Mouse (Mus musculus) cerebellum, adult 2 months (tissue): ENCODE data around the gene Lrrc61. TPM values are rescaled to one million over a fixed set of nuclear protein-coding genes. Genes with fewer than 3 reads are reported as not detected.
A peak's percentile ranks its signal among the peaks of the same experiment; 100 is the strongest.
"Not testable (repeated sequence)": the region's sequence is repeated elsewhere in the genome, so short reads cannot be mapped to it uniquely, and the experiment has no call there.

ENCODE experiments used
- DNase-seq, 2 experiments: peaks; one replicate each; pipeline ENCODE4 v3.0.0; 2021
- H3K27ac ChIP-seq: fragments of 200-500 bp; 2 replicates; pipeline ENCODE4 v1.5.1; 2012; ENCODE audit warnings: low read length, control low read depth, inconsistent platforms; ENCODE audit not compliant: insufficient read depth
- H3K27me3 ChIP-seq: fragments of 200-500 bp; 2 replicates; pipeline ENCODE4 v1.6.1; 2012; ENCODE audit warnings: inconsistent platforms, mild to moderate bottlenecking, low read length, moderate library complexity; ENCODE audit not compliant: control insufficient read depth, insufficient read depth
- H3K4me1 ChIP-seq: fragments of 200-500 bp; 2 replicates; pipeline ENCODE4 v1.6.1; 2011; ENCODE audit warnings: low read length; ENCODE audit not compliant: control insufficient read depth, insufficient read depth
- H3K4me3 ChIP-seq: fragments of 200-500 bp; replicated peaks from 2 replicates; pipeline ENCODE3; 2011; ENCODE audit warnings: mild to moderate bottlenecking, low read depth, low read length, control low read depth; ENCODE audit not compliant: insufficient read depth
- CTCF ChIP-seq: fragments of 200-500 bp; IDR thresholded peaks from 2 replicates; pipeline ENCODE4 v1.5.1; 2011; ENCODE audit warnings: low read depth, mild to moderate bottlenecking, control low read depth, low read length, moderate library complexity, borderline replicate concordance; ENCODE audit not compliant: insufficient read depth
- POLR2A ChIP-seq: fragments of 200-500 bp; IDR thresholded peaks from 2 replicates; pipeline ENCODE4 v1.6.1; 2011; ENCODE audit warnings: low read length, control low read depth, borderline replicate concordance; ENCODE audit not compliant: insufficient read depth
- WGBS: fragments of 180-500 bp; shearing (Covaris S2); methylation state at CpG from one replicate; pipeline ENCODE4 v1.1.7; 2018; 5-methylcytosine and 5-hydroxymethylcytosine counted together
- polyA plus RNA-seq: library from polyadenylated mRNA; depleted of rRNA; stranded (reverse); fragments of >200 nt; gene quantifications from 2 replicates; pipeline ENCODE4 v1.2.3, GENCODE M21; 2012; rRNA removed

Gene Lrrc61
- 30.0 and 33.1 TPM in 2 replicates for polyA plus RNA-seq

- Histone ChIP-seq H3K27me3 (no peaks in the 10 kb centered on the region), H3K4me1 (peaks cover 8% of the 10 kb centered on the region; the same call in 1 of the 2 replicates), H3K4me3 (peak within 1 kb of the TSS; percentile 87), H3K27ac (peak within 1 kb of the TSS; percentile 99)
- peak; percentile 94; the same call in 1 of the 2 replicates for TF ChIP-seq POLR2A
- TF ChIP-seq CTCF: no peak
- WGBS: under 1% methylated on average over 39 of the region's 39 CpGs
- peak; percentile 97 to 99 for DNase-seq
These were observed at the start of gene Lrrc61 for GRCm38 (mm10) chr6:48554280-48555103. Lrrc61 (plus strand) TSS chr6:48554796.

- DNase-seq: no peak
- Histone ChIP-seq H3K4me1 (peaks cover 4% of the 10 kb centered on the region; the same call in 1 of the 2 replicates), H3K4me3 (no peak overlapping the region), H3K27ac (no peak overlapping the region), H3K27me3 (no peaks in the 10 kb centered on the region)
- WGBS: 82% methylated on average over 4 of the region's 4 CpGs
- TF ChIP-seq CTCF (no peak), POLR2A (no peak)
These were observed 46.5 kb upstream of the Lrrc61 start for GRCm38 (mm10) chr6:48508087-48508486.

- WGBS: 75% methylated on average over 4 of the region's 4 CpGs
- H3K4me3 ChIP-seq: no peak overlapping the region
These were observed 44.2 kb upstream of the Lrrc61 start for GRCm38 (mm10) chr6:48510426-48510825.

GRCm38 (mm10) chr6:48511861-48512260 lies 42.7 kb upstream of the Lrrc61 start:
- no peak overlapping the region for H3K4me3 ChIP-seq
- TF ChIP-seq POLR2A (no peak), CTCF (no peak)
- DNase-seq: no peak
- H3K27me3 ChIP-seq: no peaks in the 10 kb centered on the region
- no peak overlapping the region for H3K27ac ChIP-seq
- WGBS: 80% methylated on average over 7 of the region's 7 CpGs
- H3K4me1 ChIP-seq: no peaks in the 10 kb centered on the region; the same call in 1 of the 2 replicates

More at GRCm38 (mm10) chr6:48510426-48510825, 44.2 kb upstream of the Lrrc61 start:
- no peaks in the 10 kb centered on the region for H3K27me3 ChIP-seq
- no peak for TF ChIP-seq CTCF
- TF ChIP-seq POLR2A: no peak
- H3K27ac ChIP-seq: no peak overlapping the region
- peaks cover 3% of the 10 kb centered on the region for H3K4me1 ChIP-seq
- DNase-seq: no peak

- H3K27me3 ChIP-seq, DNase-seq, H3K4me1 ChIP-seq, H3K4me3 ChIP-seq, H3K27ac ChIP-seq: not testable (repeated sequence)
- WGBS: 98% methylated on average over 12 of the region's 16 CpGs
These were observed 29.7 kb upstream of the Lrrc61 start for GRCm38 (mm10) chr6:48524882-48525281.

- DNase-seq: no peak
- Histone ChIP-seq H3K4me3 (no peak overlapping the region), H3K27ac (no peak overlapping the region), H3K27me3 (no peaks in the 10 kb centered on the region), H3K4me1 (peaks cover 11% of the 10 kb centered on the region)
- TF ChIP-seq POLR2A (no peak), CTCF (no peak)
- WGBS: 87% methylated on average over 9 of the region's 9 CpGs
These were observed 26.7 kb upstream of the Lrrc61 start for GRCm38 (mm10) chr6:48527901-48528300.

GRCm38 (mm10) chr6:48529261-48529660 lies 25.3 kb upstream of the Lrrc61 start:
- 81% methylated on average over 14 of the region's 14 CpGs for WGBS
- Histone ChIP-seq H3K4me3 (no peak overlapping the region), H3K4me1 (peaks cover 11% of the 10 kb centered on the region), H3K27me3 (no peaks in the 10 kb centered on the region), H3K27ac (no peak overlapping the region)
- no peak for DNase-seq
- no peak for TF ChIP-seq CTCF

GRCm38 (mm10) chr6:48529871-48530440 lies 24.6 kb upstream of the Lrrc61 start:
- H3K27ac ChIP-seq: no peak overlapping the region
- no peaks in the 10 kb centered on the region for H3K27me3 ChIP-seq
- TF ChIP-seq POLR2A: no peak
- no peak for TF ChIP-seq CTCF
- no peak overlapping the region for H3K4me3 ChIP-seq
- WGBS: 50% methylated on average over 16 of the region's 16 CpGs
- peaks cover 11% of the 10 kb centered on the region for H3K4me1 ChIP-seq
- peak; percentile 47 to 58 for DNase-seq
